Mouse (Mus musculus) megakaryocyte, embryonic 14.5 days (primary cell): Measurements from ENCODE around the gene Hs3st3b1.

ENCODE experiments used
- FLI1 ChIP-seq: IDR thresholded peaks from 2 replicates; pipeline ENCODE4 v1.6.1; 2012; ENCODE audit warnings: low read length, inconsistent platforms, mixed read lengths
- GATA1 ChIP-seq: IDR thresholded peaks from 3 replicates; pipeline ENCODE4 v1.6.1; 2012; ENCODE audit warnings: mixed read lengths, low read length, inconsistent platforms, borderline replicate concordance

- TF ChIP-seq GATA1 = no peak
- no peak for TF ChIP-seq FLI1
Measured at GRCm38 (mm10) chr11:63965437-63965836, 43.3 kb upstream of the Hs3st3b1 start.
